Mouse (Mus musculus): ENCODE measurements around the gene Zfp239. TPM values are rescaled to one million over a fixed set of nuclear protein-coding genes. Genes with fewer than 3 reads are reported as not detected.
A peak's percentile ranks its signal among the peaks of the same experiment; 100 is the strongest.

The Zfp239 gene
- total and polyA plus RNA-seq, 2 experiments from 2014 or later, result 0.20 TPM; not detected in 1

DNA sequence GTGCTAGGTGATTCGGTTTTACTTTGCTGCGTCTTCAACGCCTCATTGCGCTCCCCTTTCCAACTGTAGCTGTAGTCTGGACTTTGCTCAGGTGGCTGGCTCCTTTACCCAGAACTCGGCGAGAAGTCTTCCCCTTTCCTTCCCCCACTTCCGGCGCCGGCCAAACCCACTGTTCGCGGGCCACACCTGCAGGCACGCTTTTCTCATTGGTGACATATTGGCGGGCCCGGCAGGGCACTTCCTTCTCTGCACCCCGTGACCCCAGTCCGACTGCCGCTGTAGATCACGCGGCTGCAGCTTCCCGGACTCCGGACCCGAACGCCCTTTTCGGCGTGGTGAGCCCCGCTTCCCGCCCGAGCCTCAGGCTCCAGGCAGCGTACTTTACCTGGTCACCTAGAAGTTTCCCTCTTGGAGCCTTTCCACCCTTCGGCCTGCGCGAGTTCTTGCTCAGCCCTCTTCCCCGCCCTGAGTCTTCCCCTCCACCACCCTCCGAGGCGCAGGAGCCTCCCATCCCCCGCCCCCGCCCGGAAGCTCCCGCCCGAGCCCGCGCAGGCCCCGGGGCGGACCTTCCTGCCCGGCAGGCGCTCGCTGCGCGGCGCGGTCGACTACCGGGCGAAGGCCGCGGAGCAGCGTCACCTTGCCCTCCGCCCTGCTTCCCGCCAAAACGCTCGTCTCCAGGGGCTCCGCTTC, 55.0 kb downstream of the Zfp239 start:
- Histone ChIP-seq H3K9me3 (replicated peaks; ENCODE audit: control insufficient read depth, low read length) (no peaks in the 10 kb centered on the region), H3K9ac (replicated peaks; ENCODE audit: low read depth, low read length) (peak overlapping the region; percentile 57), H3K27ac (ENCODE audit: low read depth) (peak overlapping the region; percentile 93), H3K4me2 (ENCODE audit: low read depth, low read length) (peak overlapping the region; percentile 91), H3K4me1 (ENCODE audit: control insufficient read depth, insufficient read depth) (peaks cover 26% of the 10 kb centered on the region), H3K36me3 (replicated peaks; ENCODE audit: control insufficient read depth, insufficient read depth, low read length) (peaks cover 11% of the 10 kb centered on the region), H3K4me3 (ENCODE audit: low read depth, low read length) (peak overlapping the region; percentile 75), H3K27me3 (ENCODE audit: control insufficient read depth, insufficient read depth, low read length) (no peaks in the 10 kb centered on the region)
- WGBS, result 2% methylated on average over 60 of the region's 62 CpGs
- peak; percentile 64; the same call in 1 of the 2 replicates for TF ChIP-seq EP300 (IDR thresholded peaks at IDR 0.05; ENCODE audit: low read depth)
- TF ChIP-seq CTCF (IDR thresholded peaks at IDR 0.05; ENCODE audit: low read depth), result no peak
- ATAC-seq (ENCODE audit: insufficient read depth, low read depth), result peak; percentile 95
- peak; percentile 83 for DNase-seq (ENCODE audit: low spot score)

DNA sequence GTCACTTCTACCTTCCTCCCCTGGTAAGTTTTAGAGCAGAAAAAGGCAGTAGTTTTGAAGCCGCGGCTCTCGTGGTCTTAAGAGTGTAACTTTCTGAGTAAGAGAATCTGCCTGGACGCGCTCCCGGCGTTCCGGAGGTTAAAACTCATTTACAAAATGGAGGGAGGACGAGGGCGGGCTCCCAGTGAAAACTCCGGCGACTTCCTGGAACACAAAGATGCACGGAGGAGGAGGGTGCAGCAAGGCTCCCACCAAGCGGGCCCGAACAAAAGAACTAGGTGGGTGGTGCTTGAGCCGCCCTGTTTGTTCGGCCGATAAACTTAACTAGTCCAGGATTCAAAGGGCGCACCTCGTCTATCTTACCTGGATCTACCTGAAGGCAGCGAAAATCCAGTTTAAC, 55.7 kb downstream of the Zfp239 start:
- peak overlapping the region; percentile 93 for H3K27ac ChIP-seq (ENCODE audit: low read depth)
- H3K36me3 ChIP-seq (replicated peaks; ENCODE audit: control insufficient read depth, insufficient read depth, low read length), result peaks cover 14% of the 10 kb centered on the region
- peak overlapping the region; percentile 57 for H3K9ac ChIP-seq (replicated peaks; ENCODE audit: low read depth, low read length)
- peak overlapping the region; percentile 91 for H3K4me2 ChIP-seq (ENCODE audit: low read depth, low read length)
- peak overlapping the region; percentile 75 for H3K4me3 ChIP-seq (ENCODE audit: low read depth, low read length)
- TF ChIP-seq EP300 (IDR thresholded peaks at IDR 0.05; ENCODE audit: low read depth), result no peak
- TF ChIP-seq CTCF (IDR thresholded peaks at IDR 0.05; ENCODE audit: low read depth), result no peak
- ATAC-seq (ENCODE audit: insufficient read depth, low read depth) (peak; percentile 62), DNase-seq (ENCODE audit: low spot score) (peak; percentile 65)
- H3K27me3 ChIP-seq (ENCODE audit: control insufficient read depth, insufficient read depth, low read length), result no peaks in the 10 kb centered on the region
- peaks cover 26% of the 10 kb centered on the region for H3K4me1 ChIP-seq (ENCODE audit: control insufficient read depth, insufficient read depth)
- WGBS, result 1% methylated on average over 21 of the region's 21 CpGs
- no peaks in the 10 kb centered on the region for H3K9me3 ChIP-seq (replicated peaks; ENCODE audit: control insufficient read depth, low read length)

DNA sequence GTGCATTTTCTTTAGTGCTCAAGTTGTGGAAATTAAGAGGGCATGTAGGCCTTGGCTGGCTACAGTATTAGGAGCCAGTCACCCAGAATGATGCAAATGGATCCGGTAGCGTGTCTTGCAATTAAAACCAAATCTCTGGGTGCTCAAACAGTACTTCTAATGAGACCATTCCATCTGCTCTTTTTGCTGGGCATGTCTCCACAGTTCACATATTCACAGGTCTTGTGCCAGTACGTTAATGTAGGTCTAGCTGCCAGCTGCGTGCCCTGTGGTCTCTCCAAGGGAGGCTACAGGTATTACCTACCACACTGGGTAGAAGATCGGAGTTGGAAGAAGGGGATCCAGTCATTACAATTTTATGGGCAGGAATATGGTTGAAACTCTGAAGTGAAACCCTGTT, 56.1 kb downstream of the Zfp239 start:
- Histone ChIP-seq H3K4me2 (ENCODE audit: low read depth, low read length) (peak overlapping the region; percentile 91), H3K27me3 (ENCODE audit: control insufficient read depth, insufficient read depth, low read length) (no peaks in the 10 kb centered on the region), H3K9ac (replicated peaks; ENCODE audit: low read depth, low read length) (peak overlapping the region; percentile 57), H3K4me3 (ENCODE audit: low read depth, low read length) (peak overlapping the region; percentile 75), H3K36me3 (replicated peaks; ENCODE audit: control insufficient read depth, insufficient read depth, low read length) (peaks cover 14% of the 10 kb centered on the region), H3K27ac (ENCODE audit: low read depth) (peak overlapping the region; percentile 93), H3K4me1 (ENCODE audit: control insufficient read depth, insufficient read depth) (peaks cover 26% of the 10 kb centered on the region), H3K9me3 (replicated peaks; ENCODE audit: control insufficient read depth, low read length) (no peaks in the 10 kb centered on the region)
- WGBS, result 14% methylated on average over 5 of the region's 5 CpGs
- ATAC-seq (ENCODE audit: insufficient read depth, low read depth) (no peak), DNase-seq (ENCODE audit: low spot score) (no peak)
- TF ChIP-seq EP300 (IDR thresholded peaks at IDR 0.05; ENCODE audit: low read depth) (no peak), CTCF (IDR thresholded peaks at IDR 0.05; ENCODE audit: low read depth) (no peak)

DNA sequence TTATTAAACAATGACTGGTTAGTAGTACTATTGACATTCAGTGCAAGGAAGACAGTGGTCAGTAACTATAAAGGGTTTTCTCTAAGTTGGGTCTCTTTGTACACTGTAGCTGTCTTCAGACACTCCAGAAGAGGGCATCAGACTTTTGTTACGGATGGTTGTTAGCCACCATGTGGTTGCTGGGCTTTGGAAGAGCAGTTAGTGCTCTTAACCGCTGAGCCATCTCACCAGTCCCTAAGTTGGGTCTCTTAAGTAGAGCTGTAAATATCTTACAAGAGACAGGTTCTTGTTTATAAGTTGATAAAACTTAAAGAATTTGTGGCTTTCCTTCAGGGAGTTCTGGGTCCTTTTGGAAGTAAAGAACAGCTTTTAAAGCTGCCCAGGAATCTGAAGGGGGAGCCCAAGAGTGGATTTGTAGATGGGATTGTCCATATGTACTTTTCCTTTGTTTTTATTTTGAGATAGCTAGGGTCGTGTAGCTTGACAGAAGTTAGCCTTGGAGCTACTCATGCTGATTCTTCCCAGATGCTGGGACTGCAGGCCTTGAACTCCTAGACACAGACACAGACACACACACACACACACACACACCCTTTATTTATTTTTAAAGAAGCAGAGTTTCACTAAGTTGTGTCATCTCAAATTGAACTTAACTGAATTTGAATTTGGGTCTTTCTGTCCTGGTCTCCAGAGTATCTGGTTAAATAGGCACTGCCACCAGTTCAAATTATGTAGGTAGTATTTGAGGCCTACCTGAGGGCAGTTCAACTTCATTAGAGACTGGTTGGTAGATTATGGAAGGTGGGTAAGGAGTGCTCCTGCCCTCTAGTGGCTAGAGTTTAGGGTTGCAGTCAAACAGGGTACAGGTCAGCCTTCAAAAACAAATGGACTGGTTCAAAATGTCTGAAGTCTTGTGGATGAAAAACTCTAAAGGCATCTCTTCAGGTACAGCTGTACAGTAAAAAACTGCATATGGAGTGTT, 59.0 kb downstream of the Zfp239 start:
- no peak overlapping the region for H3K4me2 ChIP-seq (ENCODE audit: low read depth, low read length)
- ATAC-seq (ENCODE audit: insufficient read depth, low read depth) (no peak), DNase-seq (ENCODE audit: low spot score) (peak; percentile 64)
- H3K36me3 ChIP-seq (replicated peaks; ENCODE audit: control insufficient read depth, insufficient read depth, low read length), result peaks cover 22% of the 10 kb centered on the region
- WGBS, result 50% methylated on average over 3 of the region's 3 CpGs
- TF ChIP-seq EP300 (IDR thresholded peaks at IDR 0.05; ENCODE audit: low read depth), result no peak
- TF ChIP-seq CTCF (IDR thresholded peaks at IDR 0.05; ENCODE audit: low read depth), result peak; percentile 79
- no peak overlapping the region for H3K4me3 ChIP-seq (ENCODE audit: low read depth, low read length)
- no peaks in the 10 kb centered on the region for H3K27me3 ChIP-seq (ENCODE audit: control insufficient read depth, insufficient read depth, low read length)
- H3K9ac ChIP-seq (replicated peaks; ENCODE audit: low read depth, low read length), result no peak overlapping the region
- H3K27ac ChIP-seq (ENCODE audit: low read depth), result no peak overlapping the region
- H3K4me1 ChIP-seq (ENCODE audit: control insufficient read depth, insufficient read depth), result peaks cover 18% of the 10 kb centered on the region
- H3K9me3 ChIP-seq (replicated peaks; ENCODE audit: control insufficient read depth, low read length), result no peaks in the 10 kb centered on the region

DNA sequence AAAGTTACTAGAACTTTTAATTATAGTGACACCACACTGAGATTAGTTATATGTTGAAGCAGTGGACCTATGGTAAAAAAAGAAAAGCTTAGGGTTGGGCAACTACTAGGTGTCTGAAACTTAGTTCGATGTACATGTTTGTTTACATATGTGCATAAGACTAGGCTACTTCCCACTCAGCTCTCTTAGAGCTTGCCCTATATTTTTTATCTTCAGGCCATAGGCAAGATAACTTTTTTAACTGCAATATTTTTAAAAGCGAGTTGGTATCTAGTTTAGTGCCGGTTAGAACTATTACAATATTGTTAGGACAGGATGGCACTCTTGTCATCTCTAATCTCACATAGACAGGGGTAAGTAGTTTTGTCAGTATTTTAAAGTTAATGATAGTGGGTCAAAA, 60.1 kb downstream of the Zfp239 start:
- H3K36me3 ChIP-seq (replicated peaks; ENCODE audit: control insufficient read depth, insufficient read depth, low read length), result peaks cover 28% of the 10 kb centered on the region
- 83% methylated on average over 3 of the region's 3 CpGs for whole genome bisulfite sequencing

More for the DNA sequence above, 60.1 kb downstream of the Zfp239 start:
- TF ChIP-seq EP300 (IDR thresholded peaks at IDR 0.05; ENCODE audit: low read depth), result no peak
- TF ChIP-seq CTCF (IDR thresholded peaks at IDR 0.05; ENCODE audit: low read depth), result no peak
- H3K27ac ChIP-seq (ENCODE audit: low read depth), result no peak overlapping the region
- H3K4me2 ChIP-seq (ENCODE audit: low read depth, low read length), result no peak overlapping the region
- DNase-seq (ENCODE audit: low spot score), result no peak
- H3K4me3 ChIP-seq (ENCODE audit: low read depth, low read length), result no peak overlapping the region
- ATAC-seq (ENCODE audit: insufficient read depth, low read depth), result no peak
- H3K9ac ChIP-seq (replicated peaks; ENCODE audit: low read depth, low read length), result no peak overlapping the region
- H3K27me3 ChIP-seq (ENCODE audit: control insufficient read depth, insufficient read depth, low read length), result no peaks in the 10 kb centered on the region
- H3K9me3 ChIP-seq (replicated peaks; ENCODE audit: control insufficient read depth, low read length), result no peaks in the 10 kb centered on the region
- peaks cover 14% of the 10 kb centered on the region for H3K4me1 ChIP-seq (ENCODE audit: control insufficient read depth, insufficient read depth)

Other genes starting within 250 kb of the Zfp239 start
- 47.3 and 52.9 TPM in 2 replicates for gene Zfp637, start 20.9 kb upstream of the Zfp239 start, total RNA-seq (2014; rRNA removed; ENCODE audit: low replicate concordance)
- gene Zfp637, start 20.9 kb upstream of the Zfp239 start, polyA plus RNA-seq (2015; fragmentation: Nextera tagmentation; extraction: Ambion mirVana), result 67.6 and 74.0 TPM in 2 replicates
- gene Hnrnpf, start 38.2 kb downstream of the Zfp239 start, total RNA-seq (2014; rRNA removed; ENCODE audit: low replicate concordance), result 223 and 234 TPM in 2 replicates
- 292 and 314 TPM in 2 replicates for gene Hnrnpf, start 38.2 kb downstream of the Zfp239 start, polyA plus RNA-seq (2015; fragmentation: Nextera tagmentation; extraction: Ambion mirVana)
- gene Fxyd4, start 75.6 kb downstream of the Zfp239 start, total RNA-seq (2014; rRNA removed; ENCODE audit: low replicate concordance), result not detected in 2 replicates
- 0.55 and 0.97 TPM in 2 replicates for gene Fxyd4, start 75.6 kb downstream of the Zfp239 start, polyA plus RNA-seq (2015; fragmentation: Nextera tagmentation; extraction: Ambion mirVana)
- gene Rasgef1a, start 149.3 kb downstream of the Zfp239 start, total RNA-seq (2014; rRNA removed; ENCODE audit: low replicate concordance), result 1.8 and 2.1 TPM in 2 replicates
- gene Rasgef1a, start 149.3 kb downstream of the Zfp239 start, polyA plus RNA-seq (2015; fragmentation: Nextera tagmentation; extraction: Ambion mirVana), result 0.16 and 0.18 TPM in 2 replicates

Data from heart, postnatal 0 days (tissue).